Mouse (Mus musculus) lung, postnatal 0 days (tissue): ENCODE measurements around the gene Acadvl.

Experiments
- CTCF ChIP-seq: IDR thresholded peaks from 2 replicates; pipeline ENCODE4 v1.5.1; 2016; ENCODE audit warnings: antibody characterized with exemption, mild to moderate bottlenecking
- EP300 ChIP-seq: IDR thresholded peaks from 2 replicates; pipeline ENCODE4 v1.6.1; 2016; ENCODE audit warnings: antibody characterized with exemption, mild to moderate bottlenecking, control low read depth

- TF ChIP-seq CTCF (no peak), EP300 (no peak)
These were observed 47.8 kb upstream of the Acadvl start for GRCm38 (mm10) chr11:70063053-70063452.
